Mouse (Mus musculus) gastrocnemius, adult 8-10 months (tissue): Measurements from ENCODE around the gene Wasl. TPM values are rescaled to one million over a fixed set of nuclear protein-coding genes. Genes with fewer than 3 reads are reported as not detected.

Source experiments
- DNase-seq, 2 experiments: peaks; one replicate each; pipeline ENCODE4 v3.0.0; 2022; ENCODE audit warnings: low spot score in 2 of 2
- total RNA-seq, 4 experiments: library from RNA; stranded (reverse); gene quantifications; 2 replicates each; pipeline ENCODE4 v1.2.4; 2022

Wasl gene
- total RNA-seq = 10 to 100 TPM; 11.5 to 15.7 (median 15.4) TPM

DNA sequence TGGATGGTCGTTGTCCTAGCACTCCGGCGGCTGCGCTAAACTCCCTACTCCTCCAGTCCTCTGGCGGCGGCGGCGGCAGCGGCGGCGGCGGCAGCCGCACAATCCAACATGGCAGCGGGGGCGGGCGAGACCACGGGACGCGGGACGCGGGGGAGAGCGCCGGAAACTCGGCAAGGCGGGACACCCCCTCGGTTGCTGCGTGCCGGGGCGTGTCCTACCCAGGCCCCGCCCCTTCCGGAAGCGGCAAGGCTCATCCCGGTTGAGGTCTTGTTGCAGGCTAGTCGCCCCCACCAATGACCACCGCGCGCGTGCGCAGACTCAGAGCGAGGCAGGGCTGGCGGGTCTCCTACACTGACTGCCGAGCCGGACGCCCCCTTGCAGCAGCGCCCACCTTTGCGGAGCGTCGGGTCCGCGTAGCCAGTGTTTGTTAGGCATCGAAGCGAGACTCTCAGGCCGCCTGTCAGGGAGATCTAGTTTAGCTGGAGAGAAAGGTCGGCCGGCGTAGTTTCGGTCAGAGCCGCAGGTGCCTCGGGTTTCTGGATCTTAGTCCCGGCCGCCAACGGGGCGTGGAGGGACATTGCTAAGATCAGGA is at the start of gene Wasl:
Gene Wasl, minus strand, starts transcription at position 143 of the 592 bp plus-strand sequence.
- DNase-seq = peak; percentile 97

DNA sequence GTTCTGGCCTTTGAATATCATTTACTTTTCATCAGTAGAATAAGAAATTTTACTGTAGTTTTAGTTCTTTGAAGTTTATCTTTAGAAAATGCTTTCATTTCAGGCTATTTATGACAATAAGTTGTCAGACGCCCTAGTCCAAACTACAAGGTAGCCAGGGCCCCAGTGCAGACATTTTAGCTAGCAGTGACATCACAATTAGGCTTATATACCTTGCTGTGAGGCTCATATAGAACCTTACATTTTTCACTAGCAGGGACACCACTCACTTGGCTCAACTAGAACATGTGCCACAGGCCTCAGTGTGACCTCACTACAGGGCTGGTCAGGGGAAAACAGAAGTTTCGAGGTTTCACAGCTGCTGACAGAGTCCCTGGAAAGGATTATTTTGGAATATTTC is 42.7 kb upstream of the Wasl start:
- DNase-seq = no peak

DNA sequence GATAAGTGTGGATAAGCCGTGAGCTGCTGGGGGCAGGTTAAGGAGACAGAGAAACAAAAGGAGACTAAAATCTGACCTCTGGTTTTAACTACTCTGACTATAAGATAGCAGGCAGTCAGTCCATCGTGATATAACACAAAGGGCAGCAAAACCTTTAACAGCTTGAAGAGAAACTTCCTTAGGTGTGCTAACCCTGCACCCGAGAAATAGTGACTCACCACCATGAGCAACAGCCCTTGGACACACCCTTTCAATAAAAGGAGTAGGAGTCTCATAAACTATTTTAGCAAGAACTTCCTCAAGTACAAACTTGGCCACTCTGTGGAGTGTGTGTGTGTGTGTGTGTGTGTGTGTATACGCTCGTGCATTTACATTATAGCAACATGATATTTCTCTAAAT is 42.3 kb upstream of the Wasl start:
- no peak for DNase-seq

DNA sequence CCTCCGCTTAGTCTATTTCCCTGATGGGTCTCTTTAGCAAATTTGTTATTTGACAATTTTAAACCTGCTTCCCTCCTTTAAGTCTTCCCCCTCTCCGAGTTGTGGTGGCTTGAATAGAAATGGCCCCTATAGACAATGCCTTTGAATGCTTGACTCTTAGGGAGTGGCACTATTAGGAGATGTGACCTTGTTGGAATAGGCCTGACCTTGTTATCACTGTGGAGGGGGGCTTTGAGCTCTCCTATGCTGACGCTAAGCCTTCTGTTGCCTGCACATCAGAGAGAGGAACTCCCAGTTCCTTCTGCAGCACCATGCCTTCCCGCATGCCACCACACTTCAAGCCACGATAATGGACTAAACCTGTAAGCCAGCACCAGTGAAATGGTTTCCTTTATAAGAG is 32.4 kb upstream of the Wasl start:
- no peak for DNase-seq

DNA sequence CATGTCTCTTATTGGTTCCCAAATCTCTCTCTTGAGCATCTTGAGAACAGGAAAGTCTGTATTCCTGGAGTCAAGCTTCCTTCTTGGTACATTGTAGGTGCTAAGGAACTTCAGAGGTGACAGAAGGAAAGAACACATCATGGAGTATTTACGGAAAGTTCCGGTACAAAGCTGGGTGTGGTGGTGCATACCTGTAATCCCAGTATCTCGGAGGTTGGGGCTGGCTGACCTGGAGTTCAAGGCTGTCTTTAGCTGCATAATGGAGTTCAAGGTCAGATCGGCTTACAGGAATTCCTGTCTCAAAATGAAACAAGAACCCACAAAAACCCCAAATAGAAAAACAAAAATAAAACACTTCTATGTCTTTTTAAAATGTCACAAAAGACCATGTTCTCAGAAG is 31.3 kb upstream of the Wasl start:
- DNase-seq = no peak

DNA sequence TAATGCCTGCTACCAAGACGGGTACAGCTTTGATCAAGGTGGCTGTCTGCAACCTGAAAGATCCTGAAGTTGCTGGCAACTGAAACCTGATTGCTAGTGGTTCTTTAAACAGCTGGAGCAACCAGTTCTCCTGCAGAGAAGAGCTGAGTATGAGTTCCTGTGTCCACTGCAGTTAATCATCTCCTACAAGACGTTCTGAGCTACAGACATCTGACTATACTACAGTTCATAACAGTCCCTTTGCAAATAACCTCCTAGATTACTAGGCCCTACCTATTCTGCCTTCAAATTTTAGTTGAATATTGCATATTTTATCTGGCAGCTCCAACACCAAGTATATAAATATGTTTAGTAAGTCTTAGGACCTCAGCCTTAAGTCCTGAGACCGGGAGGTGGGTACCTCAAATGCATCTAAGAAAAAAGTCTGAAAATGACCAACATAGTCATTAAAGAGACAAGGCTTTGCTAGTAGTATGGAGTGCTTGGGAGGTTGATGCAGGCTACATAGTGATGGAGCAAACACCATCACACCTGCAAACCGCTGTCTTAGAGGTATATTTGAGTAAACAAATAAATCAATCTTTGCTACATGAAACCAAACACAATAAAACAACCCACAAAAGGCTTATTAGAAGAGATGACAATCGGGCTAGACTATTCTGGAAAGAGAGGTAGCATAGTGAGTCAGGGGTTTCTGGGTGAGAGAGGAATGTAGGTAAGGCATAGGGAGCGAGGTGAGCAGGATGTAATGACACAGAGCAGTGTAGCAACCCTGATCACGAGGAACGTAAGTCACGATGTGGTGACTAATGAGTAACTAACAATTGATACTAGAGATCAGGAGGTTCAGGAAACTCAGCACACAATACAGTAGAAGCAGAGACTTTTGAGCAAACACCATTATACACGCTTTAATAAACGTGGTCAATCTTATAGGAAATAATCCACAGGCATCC is 29.9 kb upstream of the Wasl start:
- no peak for DNase-seq

- no peak for DNase-seq
Measured at GRCm38 (mm10) chr6:24687871-24688270, 23.1 kb upstream of the Wasl start.

GRCm38 (mm10) chr6:24683113-24683512 is 18.3 kb upstream of the Wasl start:
- DNase-seq = no peak

- DNase-seq = no peak
Measured at GRCm38 (mm10) chr6:24667829-24668228, 3.0 kb upstream of the Wasl start.

GRCm38 (mm10) chr6:24666248-24666647 is 1.4 kb upstream of the Wasl start:
- DNase-seq = no peak

DNA sequence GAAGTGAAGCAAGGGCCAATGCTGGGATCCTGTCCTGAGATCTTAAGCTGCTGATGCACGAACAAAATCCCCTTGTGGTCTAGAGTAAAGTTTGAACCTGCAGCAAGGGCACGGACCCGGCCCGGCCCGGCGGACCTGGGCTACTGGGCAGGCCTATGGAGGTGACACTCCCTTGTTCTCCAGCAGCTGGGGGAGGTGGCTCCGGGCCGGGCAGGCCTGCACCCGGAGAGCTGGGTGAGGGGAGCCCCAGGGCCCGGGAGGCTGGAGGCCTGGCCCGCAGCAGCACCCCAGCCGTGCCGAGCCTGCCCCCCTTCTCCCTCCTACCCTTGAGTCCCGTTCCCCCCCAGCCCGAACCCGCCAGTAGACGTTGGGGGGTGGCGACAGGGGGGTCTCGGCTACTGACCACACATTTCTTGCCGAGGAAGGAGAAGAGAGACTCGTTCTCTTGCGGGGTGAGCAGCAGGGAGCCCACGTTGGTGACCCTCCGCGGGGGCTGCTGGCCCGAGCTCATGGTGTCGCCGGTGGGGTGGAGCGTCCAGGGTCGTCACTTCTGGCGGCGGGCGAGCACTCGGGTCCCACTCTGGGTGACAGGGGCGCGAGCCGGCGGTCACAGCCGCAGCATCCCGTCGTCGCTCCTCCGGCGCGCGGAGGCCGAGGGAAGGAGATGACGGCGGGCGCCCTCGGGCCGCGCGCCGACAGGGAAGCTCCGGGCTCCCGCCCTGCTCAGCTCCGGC is 509 bp downstream of the Wasl start:
- DNase-seq = peak; percentile 17 to 34

GRCm38 (mm10) chr6:24663196-24664132 is 1.3 kb downstream of the Wasl start:
- DNase-seq = no peak

DNA sequence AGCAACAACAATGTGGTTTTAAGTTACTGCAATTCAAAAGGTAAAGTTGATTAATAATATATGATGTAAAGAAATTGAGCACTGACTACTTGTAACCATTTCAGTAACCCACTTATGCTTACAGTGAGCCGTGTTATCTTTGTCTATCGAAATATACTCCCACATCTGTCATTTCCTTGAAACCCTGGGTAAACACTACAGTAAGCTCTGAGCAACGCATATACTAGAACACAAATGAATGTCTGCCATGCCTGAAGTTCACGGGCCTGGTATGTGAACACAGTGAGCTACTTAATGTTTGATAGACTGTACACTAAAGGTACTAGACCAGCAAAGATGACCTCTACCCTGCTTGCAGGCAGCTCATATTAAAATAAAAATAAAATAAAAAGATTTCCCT is 2.3 kb downstream of the Wasl start:
- DNase-seq = no peak

DNA sequence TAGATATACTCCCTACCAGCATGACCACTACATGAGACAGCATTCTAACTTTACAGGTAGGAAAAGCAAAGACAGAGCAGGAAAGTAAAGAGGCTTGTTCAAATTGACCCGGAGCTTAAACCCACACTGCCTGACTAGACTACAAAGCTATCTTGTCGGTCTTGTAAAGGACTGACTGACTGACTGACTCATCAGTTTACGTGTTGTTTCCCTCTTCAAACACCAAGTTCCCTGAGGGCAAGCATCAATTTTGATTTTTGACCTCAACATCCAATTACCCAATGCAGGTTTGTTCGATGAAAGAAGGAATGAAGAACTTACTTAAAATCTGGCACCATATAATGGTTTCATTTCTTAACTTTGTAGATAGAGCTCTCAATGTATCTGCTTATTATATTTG is 2.9 kb downstream of the Wasl start:
- no peak for DNase-seq

DNA sequence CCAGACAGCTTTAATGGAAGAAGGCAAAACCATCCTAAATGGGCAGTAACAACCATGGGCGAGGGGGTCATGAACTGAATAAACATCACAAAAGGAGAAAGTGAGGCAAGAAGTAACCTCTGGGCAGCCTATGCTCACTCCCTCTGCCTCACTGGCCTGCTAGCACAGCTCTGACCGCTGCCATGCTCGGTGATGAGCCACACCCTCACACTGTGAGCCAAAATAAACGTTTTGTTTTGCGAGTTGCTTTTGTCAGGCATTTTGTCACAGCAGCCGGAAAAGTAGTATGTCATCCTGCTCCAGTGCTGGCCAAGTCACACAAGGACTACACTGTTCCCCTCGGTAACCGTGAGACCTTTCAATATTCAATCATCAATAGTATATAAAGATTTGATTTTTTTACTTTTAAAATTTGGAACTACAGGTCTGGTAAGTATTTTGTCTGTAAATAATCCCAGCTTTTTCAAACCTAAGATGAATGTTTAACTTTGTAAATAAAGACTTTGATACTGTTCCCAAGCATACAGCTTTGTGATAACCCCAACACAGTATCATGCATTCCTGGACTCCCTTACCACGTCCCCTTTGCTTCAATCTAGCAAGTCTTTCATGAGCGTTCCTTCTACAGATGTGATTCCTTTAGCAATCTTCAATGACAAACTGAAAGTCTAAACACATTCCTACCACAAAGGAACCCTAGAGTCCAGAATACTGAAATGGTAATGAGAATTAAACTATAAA is 7.0 kb downstream of the Wasl start:
- DNase-seq = no peak

DNA sequence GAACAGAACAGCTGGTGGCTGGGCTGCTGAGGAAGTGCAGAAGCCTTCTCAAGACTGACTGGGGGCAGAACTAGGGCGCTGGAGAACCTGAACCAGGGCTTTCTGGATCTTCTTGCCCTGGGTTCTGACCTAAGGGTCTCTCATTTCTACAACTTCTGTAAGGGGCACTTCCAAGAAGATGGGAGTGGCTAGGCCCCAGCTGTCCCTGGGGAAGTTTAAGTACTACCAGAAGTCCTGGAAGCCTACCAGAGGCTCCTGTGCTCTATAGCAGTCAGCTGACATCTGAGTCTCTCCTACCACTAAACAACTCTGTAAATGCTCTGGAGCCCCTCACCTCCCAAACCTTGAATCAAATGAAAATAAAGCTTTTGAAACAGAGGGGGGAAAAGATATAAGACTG is 8.7 kb downstream of the Wasl start:
- peak in 1 of 2 experiments; percentile 23 for DNase-seq

GRCm38 (mm10) chr6:24651538-24651937 is 13.3 kb downstream of the Wasl start:
- no peak for DNase-seq

GRCm38 (mm10) chr6:24650719-24651118 is 14.1 kb downstream of the Wasl start:
- no peak for DNase-seq

DNA sequence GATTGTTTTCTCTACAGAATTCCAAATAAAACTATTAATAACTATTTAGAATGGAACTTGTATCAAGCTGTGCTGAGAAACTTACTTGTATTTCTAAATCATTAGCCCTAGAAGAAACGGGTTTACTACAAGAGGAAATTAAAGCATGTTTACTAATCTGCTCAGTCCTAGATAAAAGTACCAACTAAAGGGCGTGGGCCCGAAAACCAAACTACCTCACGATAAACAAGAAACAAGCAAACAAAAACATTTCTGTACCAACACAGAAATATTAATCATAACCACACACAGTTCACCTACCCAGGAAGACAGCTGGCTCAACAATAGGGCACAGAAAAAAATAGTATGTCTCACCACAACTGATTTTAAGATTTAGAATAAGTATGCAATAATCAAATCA is 16.4 kb downstream of the Wasl start:
- no peak for DNase-seq

- no peak for DNase-seq
Measured at GRCm38 (mm10) chr6:24647103-24647691, 17.6 kb downstream of the Wasl start.
